Mouse (Mus musculus) hindbrain, embryonic 16.5 days (tissue): ENCODE measurements at regions not wholly inside any gene's neighbourhood (a gene's known extent, or its start where the extent isn't known, plus 50 kb on each side); places are given as distances from the start of the nearest gene placed in this dataset.

Experiments used
- ATAC-seq: fragments of 200-750 bp; cut with Nextera tagmentation; 2 replicates; pipeline ENCODE4 v1.8.0; 2017; ENCODE audit warnings: moderate TSS enrichment, moderate library complexity
- H3K27ac ChIP-seq: fragments of 300-500 bp; sonication (generic); 2 replicates; pipeline ENCODE4 v1.5.1; 2014; ENCODE audit warnings: low read depth, mild to moderate bottlenecking, control low read depth, low read length, moderate library complexity
- H3K27me3 ChIP-seq: fragments of 300-500 bp; sonication (generic); replicated peaks from 2 replicates; pipeline ENCODE4 v1.6.1; 2014; ENCODE audit warnings: low read length; ENCODE audit not compliant: control insufficient read depth, insufficient read depth
- H3K36me3 ChIP-seq: fragments of 300-500 bp; sonication (generic); 2 replicates; pipeline ENCODE4 v1.6.1; 2014; ENCODE audit warnings: mild to moderate bottlenecking, low read length, moderate library complexity, mixed read lengths; ENCODE audit not compliant: control insufficient read depth, insufficient read depth
- H3K4me1 ChIP-seq: fragments of 300-500 bp; sonication (generic); 2 replicates; pipeline ENCODE4 v1.6.1; 2014; ENCODE audit warnings: low read depth, low read length; ENCODE audit not compliant: control insufficient read depth, insufficient read depth
- H3K4me2 ChIP-seq: fragments of 300-500 bp; sonication (generic); 2 replicates; pipeline ENCODE4 v1.6.1; 2014; ENCODE audit warnings: mild to moderate bottlenecking, low read length, control low read depth, moderate library complexity
- H3K4me3 ChIP-seq: fragments of 300-500 bp; sonication (generic); 2 replicates; pipeline ENCODE4 v1.5.1; 2014; ENCODE audit warnings: mild to moderate bottlenecking, low read length, control low read depth, moderate library complexity
- H3K9ac ChIP-seq: fragments of 300-500 bp; sonication (generic); 2 replicates; pipeline ENCODE4 v1.6.1; 2014; ENCODE audit warnings: low read depth, mild to moderate bottlenecking, control low read depth, low read length, moderate library complexity
- H3K9me3 ChIP-seq: fragments of 300-500 bp; sonication (generic); 2 replicates; pipeline ENCODE4 v1.6.1; 2014; ENCODE audit warnings: mild to moderate bottlenecking, low read length, moderate library complexity; ENCODE audit not compliant: control insufficient read depth
- WGBS: fragments of 180-500 bp; shearing (Covaris S2); extraction: QIAGEN DNeasy Blood & Tissue Kit; methylation state at CpG from one replicate; pipeline ENCODE4 v1.1.7; 2014; 5-methylcytosine and 5-hydroxymethylcytosine counted together

- H3K36me3 ChIP-seq = no peaks in the 10 kb centered on the region
- no peak overlapping the region for H3K4me2 ChIP-seq
- WGBS = 86% methylated on average over 2 of the region's 2 CpGs
- H3K4me1 ChIP-seq = no peaks in the 10 kb centered on the region
- no peaks in the 10 kb centered on the region for H3K9me3 ChIP-seq
- no peak overlapping the region for H3K27ac ChIP-seq
- no peak for ATAC-seq
- H3K27me3 ChIP-seq = no peaks in the 10 kb centered on the region
- H3K9ac ChIP-seq = no peak overlapping the region
- no peak overlapping the region for H3K4me3 ChIP-seq
Measured at GRCm38 (mm10) chr6:147324336-147324735, 60.4 kb upstream of the Pthlh start.

- H3K4me2 ChIP-seq = no peak overlapping the region
- no peaks in the 10 kb centered on the region for H3K4me1 ChIP-seq
- ATAC-seq = no peak
Measured at GRCm38 (mm10) chr6:147318106-147318505, 54.1 kb upstream of the Pthlh start.

GRCm38 (mm10) chr6:147316702-147317468 is 52.9 kb upstream of the Pthlh start:
- ATAC-seq = no peak
- H3K36me3 ChIP-seq = no peaks in the 10 kb centered on the region
- H3K4me1 ChIP-seq = no peaks in the 10 kb centered on the region
- no peak overlapping the region for H3K9ac ChIP-seq
- H3K9me3 ChIP-seq = no peaks in the 10 kb centered on the region
- 89% methylated on average over 11 of the region's 11 CpGs for WGBS
- no peak overlapping the region for H3K4me2 ChIP-seq
- H3K27ac ChIP-seq = no peak overlapping the region
- no peak overlapping the region for H3K4me3 ChIP-seq
- no peaks in the 10 kb centered on the region for H3K27me3 ChIP-seq

More at GRCm38 (mm10) chr6:147318106-147318505, 54.1 kb upstream of the Pthlh start:
- no peaks in the 10 kb centered on the region for H3K27me3 ChIP-seq
- no peaks in the 10 kb centered on the region for H3K9me3 ChIP-seq
- no peaks in the 10 kb centered on the region for H3K36me3 ChIP-seq
- H3K27ac ChIP-seq = no peak overlapping the region
- no peak overlapping the region for H3K9ac ChIP-seq
- 98% methylated on average over 2 of the region's 2 CpGs for WGBS
- H3K4me3 ChIP-seq = no peak overlapping the region

- ATAC-seq = no peak
Measured at GRCm38 (mm10) chr6:147316140-147316539, 52.2 kb upstream of the Pthlh start.

GRCm38 (mm10) chr6:147315207-147315606 is 51.2 kb upstream of the Pthlh start:
- Histone ChIP-seq H3K9ac (no peak overlapping the region), H3K9me3 (no peaks in the 10 kb centered on the region), H3K36me3 (no peaks in the 10 kb centered on the region), H3K27me3 (no peaks in the 10 kb centered on the region), H3K4me3 (no peak overlapping the region), H3K4me1 (no peaks in the 10 kb centered on the region), H3K4me2 (no peak overlapping the region), H3K27ac (no peak overlapping the region)
- ATAC-seq = no peak
- 92% methylated on average over 5 of the region's 5 CpGs for WGBS

More at GRCm38 (mm10) chr6:147316140-147316539, 52.2 kb upstream of the Pthlh start:
- H3K4me2 ChIP-seq = no peak overlapping the region
- no peaks in the 10 kb centered on the region for H3K4me1 ChIP-seq
- H3K9ac ChIP-seq = no peak overlapping the region
- no peaks in the 10 kb centered on the region for H3K36me3 ChIP-seq
- WGBS = 83% methylated on average over 3 of the region's 3 CpGs
- no peak overlapping the region for H3K4me3 ChIP-seq
- no peaks in the 10 kb centered on the region for H3K9me3 ChIP-seq
- no peak overlapping the region for H3K27ac ChIP-seq
- no peaks in the 10 kb centered on the region for H3K27me3 ChIP-seq
